Mouse (Mus musculus) erythroblast, embryonic 14.5 days (primary cell): ENCODE results near the gene Recql5.

Experiments used
- GATA1 ChIP-seq: IDR thresholded peaks from 2 replicates; pipeline ENCODE4 v1.6.1; 2012; ENCODE audit warnings: low read length, inconsistent platforms, mixed read lengths
- TAL1 ChIP-seq: IDR thresholded peaks from 3 replicates; pipeline ENCODE4 v1.6.1; 2012; ENCODE audit warnings: low read length, inconsistent platforms, mixed read lengths

DNA sequence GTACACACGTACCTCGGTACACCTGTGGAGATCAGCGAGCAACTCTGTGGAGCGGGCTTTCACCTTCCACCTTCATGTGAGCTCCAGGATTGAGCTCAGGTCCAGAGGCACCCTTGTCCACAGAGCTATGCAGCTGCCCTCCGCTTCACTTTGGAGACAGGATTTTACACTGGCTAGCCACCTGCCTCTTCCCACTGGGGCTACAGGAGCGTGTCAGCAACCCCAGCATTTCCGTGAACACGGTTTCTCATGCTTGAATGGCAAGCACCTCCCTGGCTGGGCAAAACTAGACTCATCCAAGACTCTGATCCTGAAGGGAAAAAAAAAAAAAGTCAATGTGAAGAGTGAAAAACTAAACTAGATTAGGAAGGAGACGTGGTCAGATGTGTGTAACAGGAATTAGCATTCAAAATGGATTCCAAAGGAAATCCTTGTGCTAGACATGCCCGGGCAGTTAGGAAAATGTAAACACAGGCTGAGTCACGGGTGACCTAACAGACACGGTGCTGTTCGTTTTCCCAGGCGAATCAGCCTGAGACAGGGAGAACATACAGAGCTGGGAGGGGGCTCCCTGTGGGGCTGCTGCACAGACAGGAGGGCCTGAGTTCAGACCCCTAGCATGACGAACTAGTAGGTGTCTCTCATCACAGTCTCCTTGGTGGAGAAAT is 36.9 kb upstream of the Recql5 start:
- TF ChIP-seq TAL1 (no peak), GATA1 (no peak)
